Mouse (Mus musculus): ENCODE results near the gene P2ry14. TPM values are rescaled to one million over a fixed set of nuclear protein-coding genes. Genes with fewer than 3 reads are reported as not detected.

The P2ry14 gene
- total RNA-seq (2014; rRNA removed) (2.1 and 2.3 TPM in 2 replicates), polyA plus RNA-seq (2012; rRNA removed) (0.77 and 1.2 TPM in 2 replicates)

DNA sequence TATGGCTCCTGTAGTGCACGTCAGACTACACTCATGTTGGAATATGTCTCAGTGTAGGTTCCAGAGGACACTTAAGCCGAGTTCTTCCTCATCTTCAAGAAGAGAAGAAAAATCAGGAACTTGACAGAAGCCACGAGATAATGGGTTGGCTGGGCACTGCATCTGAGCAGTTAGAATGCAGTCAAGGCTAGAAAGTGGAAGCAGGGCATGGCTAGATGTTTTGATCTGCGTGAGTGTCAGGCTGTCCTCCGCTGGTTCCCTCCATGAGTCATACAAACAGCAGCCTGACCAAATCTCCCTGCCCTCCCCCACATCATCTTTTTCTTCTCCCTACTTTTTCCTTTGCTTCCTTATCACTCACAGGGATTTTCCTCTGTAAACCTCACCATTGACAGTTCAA lies at the start of gene P2ry14:
Gene P2ry14, minus strand, starts transcription at position 195 of the 400 bp plus-strand sequence.
- Histone ChIP-seq H3K4me1 (ENCODE audit: control insufficient read depth, insufficient read depth, low read length) (no peaks in the 10 kb centered on the region), H3K4me3 (ENCODE audit: insufficient read depth, low read depth, low read length) (no peak within 1 kb of the TSS), H3K79me2 (ENCODE audit: control insufficient read depth, insufficient read depth, low read length) (no peaks in the 10 kb centered on the region), H3K27ac (replicated peaks; ENCODE audit: insufficient read depth, low read depth, low read length) (no peak within 1 kb of the TSS), H3K27me3 (ENCODE audit: control insufficient read depth, insufficient read depth, low read length) (no peaks in the 10 kb centered on the region), H3K9ac (ENCODE audit: low read depth, low read length) (no peak within 1 kb of the TSS), H3K36me3 (ENCODE audit: control insufficient read depth, insufficient read depth, low read length) (no peaks in the 10 kb centered on the region)
- peak; percentile 43 for DNase-seq (ENCODE audit: extremely low read depth, low read depth, low spot score)
- TF ChIP-seq POLR2A (IDR thresholded peaks at IDR 0.05; ENCODE audit: extremely low read depth, insufficient read depth, low read length) (no peak), CTCF (IDR thresholded peaks at IDR 0.05; ENCODE audit: low read depth, low read length) (no peak)
- WGBS, result 71% methylated on average over 5 of the region's 5 CpGs

DNA sequence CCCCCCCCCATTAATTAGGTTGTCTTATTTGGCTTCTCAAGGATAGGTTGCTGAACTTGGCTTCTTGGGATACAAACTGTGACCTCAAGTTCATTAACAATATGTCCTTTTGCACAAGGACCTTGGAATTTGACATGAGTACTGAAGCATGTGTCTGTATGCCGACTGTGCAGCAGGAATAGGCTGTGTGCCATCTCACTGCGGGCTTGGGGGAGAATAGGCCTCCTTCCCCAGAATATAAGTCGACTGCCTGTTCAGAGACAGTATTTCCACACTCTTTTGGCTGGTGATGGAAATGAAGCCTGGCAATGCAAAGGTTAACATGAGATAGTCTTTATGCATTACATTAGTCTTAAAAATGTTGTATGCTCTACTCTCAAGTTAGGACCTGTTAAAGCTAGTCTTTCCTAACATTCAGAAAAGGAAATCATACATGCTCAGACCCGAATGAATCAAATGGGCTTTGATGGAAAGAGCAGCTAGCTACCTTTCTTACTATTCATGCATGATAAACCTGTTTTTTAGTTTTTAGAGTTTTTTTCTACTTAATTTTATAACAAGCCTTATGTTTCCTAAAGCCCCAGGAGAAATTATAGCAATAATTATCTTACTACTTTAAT lies 44.0 kb upstream of the P2ry14 start:
- Histone ChIP-seq H3K9ac (ENCODE audit: low read depth, low read length) (no peak overlapping the region), H3K27ac (replicated peaks; ENCODE audit: insufficient read depth, low read depth, low read length) (no peak overlapping the region)
- 72% methylated on average over 4 of the region's 4 CpGs for WGBS

DNA sequence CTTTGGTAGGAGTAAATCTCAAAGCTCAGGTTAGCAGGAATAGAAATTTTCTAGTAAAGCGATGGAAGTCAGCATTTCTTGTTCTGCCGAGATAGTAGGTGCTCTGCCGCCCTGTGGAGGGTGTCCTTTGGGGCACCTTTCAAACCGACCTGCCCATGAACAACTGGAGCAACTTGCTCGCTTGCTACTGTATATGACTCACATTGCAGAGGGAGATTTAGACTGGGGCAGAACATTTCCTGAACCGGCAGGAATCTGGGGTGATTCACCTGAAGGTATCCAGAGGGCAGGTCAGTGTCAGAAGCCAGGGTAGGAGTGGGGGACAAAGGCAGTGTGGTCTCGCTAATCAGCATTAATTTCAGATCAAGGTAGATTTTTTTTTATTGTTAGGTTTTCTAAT lies 41.5 kb upstream of the P2ry14 start, which contains the start of gene Gpr87:
Gene Gpr87, minus strand, starts transcription at position 167 of the 400 bp plus-strand sequence.
- Histone ChIP-seq H3K36me3 (ENCODE audit: control insufficient read depth, insufficient read depth, low read length) (no peaks in the 10 kb centered on the region), H3K79me2 (ENCODE audit: control insufficient read depth, insufficient read depth, low read length) (no peaks in the 10 kb centered on the region), H3K27ac (replicated peaks; ENCODE audit: insufficient read depth, low read depth, low read length) (no peak within 1 kb of the TSS), H3K4me3 (ENCODE audit: insufficient read depth, low read depth, low read length) (no peak within 1 kb of the TSS), H3K27me3 (ENCODE audit: control insufficient read depth, insufficient read depth, low read length) (no peaks in the 10 kb centered on the region), H3K4me1 (ENCODE audit: control insufficient read depth, insufficient read depth, low read length) (no peaks in the 10 kb centered on the region), H3K9ac (ENCODE audit: low read depth, low read length) (no peak within 1 kb of the TSS)
- no peak for DNase-seq (ENCODE audit: extremely low read depth, low read depth, low spot score)
- no peak for TF ChIP-seq CTCF (IDR thresholded peaks at IDR 0.05; ENCODE audit: low read depth, low read length)
- TF ChIP-seq POLR2A (IDR thresholded peaks at IDR 0.05; ENCODE audit: extremely low read depth, insufficient read depth, low read length), result no peak
- 85% methylated on average over 7 of the region's 7 CpGs for WGBS

More for the DNA sequence above, 44.0 kb upstream of the P2ry14 start:
- no peak for TF ChIP-seq POLR2A (IDR thresholded peaks at IDR 0.05; ENCODE audit: extremely low read depth, insufficient read depth, low read length)
- no peak for TF ChIP-seq CTCF (IDR thresholded peaks at IDR 0.05; ENCODE audit: low read depth, low read length)
- Histone ChIP-seq H3K27me3 (ENCODE audit: control insufficient read depth, insufficient read depth, low read length) (no peaks in the 10 kb centered on the region), H3K4me3 (ENCODE audit: insufficient read depth, low read depth, low read length) (no peak overlapping the region), H3K79me2 (ENCODE audit: control insufficient read depth, insufficient read depth, low read length) (no peaks in the 10 kb centered on the region), H3K36me3 (ENCODE audit: control insufficient read depth, insufficient read depth, low read length) (no peaks in the 10 kb centered on the region), H3K4me1 (ENCODE audit: control insufficient read depth, insufficient read depth, low read length) (no peaks in the 10 kb centered on the region)
- DNase-seq (ENCODE audit: extremely low read depth, low read depth, low spot score), result no peak

DNA sequence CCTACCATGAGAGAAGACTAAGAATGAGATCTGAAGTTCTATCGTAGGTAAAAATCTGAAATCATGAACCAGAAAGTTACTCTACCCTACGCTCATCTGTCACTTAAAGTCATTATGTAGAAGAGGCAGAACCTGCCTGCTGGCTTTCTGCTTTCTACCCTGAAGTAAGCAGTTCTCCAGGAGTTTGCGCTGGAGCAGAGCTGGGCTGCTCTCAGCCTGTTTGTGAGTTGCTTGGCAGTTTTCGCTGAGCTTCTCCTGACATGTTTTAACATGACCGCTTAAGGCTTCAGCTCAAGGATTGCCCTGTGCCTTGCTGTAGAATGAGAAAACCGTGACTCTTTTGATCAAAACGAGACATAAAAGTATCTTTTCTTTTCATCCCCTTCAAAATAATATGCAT lies 40.7 kb upstream of the P2ry14 start:
- H3K4me1 ChIP-seq (ENCODE audit: control insufficient read depth, insufficient read depth, low read length), result no peaks in the 10 kb centered on the region
- no peaks in the 10 kb centered on the region for H3K79me2 ChIP-seq (ENCODE audit: control insufficient read depth, insufficient read depth, low read length)
- H3K4me3 ChIP-seq (ENCODE audit: insufficient read depth, low read depth, low read length), result no peak overlapping the region
- no peaks in the 10 kb centered on the region for H3K27me3 ChIP-seq (ENCODE audit: control insufficient read depth, insufficient read depth, low read length)
- no peak overlapping the region for H3K27ac ChIP-seq (replicated peaks; ENCODE audit: insufficient read depth, low read depth, low read length)
- H3K36me3 ChIP-seq (ENCODE audit: control insufficient read depth, insufficient read depth, low read length), result no peaks in the 10 kb centered on the region
- WGBS, result 93% methylated on average over 7 of the region's 7 CpGs
- TF ChIP-seq POLR2A (IDR thresholded peaks at IDR 0.05; ENCODE audit: extremely low read depth, insufficient read depth, low read length), result no peak
- no peak for TF ChIP-seq CTCF (IDR thresholded peaks at IDR 0.05; ENCODE audit: low read depth, low read length)
- no peak for DNase-seq (ENCODE audit: extremely low read depth, low read depth, low spot score)
- H3K9ac ChIP-seq (ENCODE audit: low read depth, low read length), result no peak overlapping the region

DNA sequence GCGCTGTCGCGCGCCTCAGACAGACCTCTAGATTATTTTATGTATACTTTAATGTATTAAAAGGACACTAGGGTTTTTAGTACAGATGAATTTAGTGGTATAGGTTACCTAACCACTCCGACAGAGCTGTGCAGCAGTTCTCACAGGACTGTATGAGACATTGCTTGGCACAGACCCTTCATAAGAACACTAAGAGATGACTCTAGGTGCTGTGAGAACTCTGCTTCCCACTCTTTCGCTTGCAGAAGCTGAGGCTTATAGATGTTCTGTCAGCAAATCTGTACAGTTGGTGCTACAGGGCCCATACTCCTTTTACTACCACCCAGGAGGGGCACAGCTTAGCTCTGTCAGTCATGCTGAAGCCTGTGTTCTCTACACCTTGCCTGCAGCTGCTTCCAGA lies 38.3 kb upstream of the P2ry14 start:
- Histone ChIP-seq H3K9ac (ENCODE audit: low read depth, low read length) (no peak overlapping the region), H3K27ac (replicated peaks; ENCODE audit: insufficient read depth, low read depth, low read length) (no peak overlapping the region), H3K27me3 (ENCODE audit: control insufficient read depth, insufficient read depth, low read length) (no peaks in the 10 kb centered on the region), H3K4me1 (ENCODE audit: control insufficient read depth, insufficient read depth, low read length) (no peaks in the 10 kb centered on the region), H3K36me3 (ENCODE audit: control insufficient read depth, insufficient read depth, low read length) (no peaks in the 10 kb centered on the region), H3K79me2 (ENCODE audit: control insufficient read depth, insufficient read depth, low read length) (no peaks in the 10 kb centered on the region), H3K4me3 (ENCODE audit: insufficient read depth, low read depth, low read length) (no peak overlapping the region)
- TF ChIP-seq CTCF (IDR thresholded peaks at IDR 0.05; ENCODE audit: low read depth, low read length) (no peak), POLR2A (IDR thresholded peaks at IDR 0.05; ENCODE audit: extremely low read depth, insufficient read depth, low read length) (no peak)
- no peak for DNase-seq (ENCODE audit: extremely low read depth, low read depth, low spot score)
- 97% methylated on average over 6 of the region's 6 CpGs for WGBS

DNA sequence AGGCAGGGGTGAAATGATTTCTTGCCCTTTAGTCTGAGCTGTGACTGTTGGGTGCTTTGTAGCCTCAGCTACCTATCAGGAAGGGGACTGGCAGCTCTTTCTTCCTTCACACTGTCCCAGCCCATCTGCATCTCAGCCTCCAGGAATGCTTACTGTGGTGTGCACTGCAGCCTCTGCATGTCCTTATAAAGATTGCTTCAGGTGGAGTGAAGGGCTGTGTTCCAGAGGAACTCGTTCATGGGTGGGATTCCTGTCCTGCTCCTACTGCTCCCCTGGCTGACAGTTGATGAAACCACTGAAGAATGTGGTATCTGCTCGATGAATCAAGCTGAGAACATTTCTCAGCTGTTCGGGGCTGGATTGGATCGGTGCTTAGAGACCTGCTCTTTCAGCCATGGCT lies 33.9 kb upstream of the P2ry14 start:
- H3K36me3 ChIP-seq (ENCODE audit: control insufficient read depth, insufficient read depth, low read length), result no peaks in the 10 kb centered on the region
- no peak overlapping the region for H3K4me3 ChIP-seq (ENCODE audit: insufficient read depth, low read depth, low read length)
- no peak overlapping the region for H3K27ac ChIP-seq (replicated peaks; ENCODE audit: insufficient read depth, low read depth, low read length)
- no peak for DNase-seq (ENCODE audit: extremely low read depth, low read depth, low spot score)
- 92% methylated on average over 4 of the region's 4 CpGs for WGBS
- H3K4me1 ChIP-seq (ENCODE audit: control insufficient read depth, insufficient read depth, low read length), result no peaks in the 10 kb centered on the region; the same call in 1 of the 2 replicates
- TF ChIP-seq CTCF (IDR thresholded peaks at IDR 0.05; ENCODE audit: low read depth, low read length) (no peak), POLR2A (IDR thresholded peaks at IDR 0.05; ENCODE audit: extremely low read depth, insufficient read depth, low read length) (no peak)
- no peak overlapping the region for H3K9ac ChIP-seq (ENCODE audit: low read depth, low read length)
- H3K79me2 ChIP-seq (ENCODE audit: control insufficient read depth, insufficient read depth, low read length), result no peaks in the 10 kb centered on the region
- H3K27me3 ChIP-seq (ENCODE audit: control insufficient read depth, insufficient read depth, low read length), result no peaks in the 10 kb centered on the region

Data from liver, adult 2 months (tissue).